10 mouse cellular contexts compared by ENCODE assay signal in genomic region chr4:97844899-97845298, GRCm38 (mm10).
DNase-seq lines count a peak whose midpoint lies in the region; ATAC-seq and TF ChIP-seq lines count a peak whose summit lies in the region.
"Had no signal": no experiment of that assay in that cellular context is flagged by ENCODE, and none has a peak within 500 bp of the region (broad histone marks: within the 10 kb centered on the region; RNA-seq: fewer than 3 reads in every experiment).

No protein-coding gene starts in this region.

- no peak overlapping the region for H3K9ac ChIP-seq in hindbrain, embryonic 11.5 days (ENCODE audit: low read depth, low read length)
- no peak overlapping the region for H3K9ac ChIP-seq in liver, embryonic 14.5 days (replicated peaks)
- H3K9ac ChIP-seq: liver, embryonic 13.5 days had no signal

- no peak overlapping the region for H3K27ac ChIP-seq in hindbrain, embryonic 11.5 days (ENCODE audit: low read depth, low read length)
- H3K27ac ChIP-seq in hindbrain, embryonic 10.5 days: no peak overlapping the region
- no peak overlapping the region for H3K27ac ChIP-seq in liver, embryonic 14.5 days
- H3K27ac ChIP-seq: liver, embryonic 13.5 days had no signal

- H3K9me3 ChIP-seq in hindbrain, embryonic 11.5 days (ENCODE audit: control insufficient read depth, low read length): no peaks in the 10 kb centered on the region
- no peaks in the 10 kb centered on the region for H3K9me3 ChIP-seq in hindbrain, embryonic 10.5 days
- H3K9me3 ChIP-seq in liver, embryonic 14.5 days (ENCODE audit: control insufficient read depth, low read length): no peaks in the 10 kb centered on the region
- H3K9me3 ChIP-seq: liver, embryonic 13.5 days had no signal

- TF ChIP-seq EP300 in liver, embryonic 14.5 days (IDR thresholded peaks at IDR 0.05; ENCODE audit: low read depth): no peak

- H3K4me1 ChIP-seq in hindbrain, embryonic 11.5 days (replicated peaks; ENCODE audit: control insufficient read depth, insufficient read depth, low read length): peaks cover 4% of the 10 kb centered on the region
- H3K4me1 ChIP-seq in hindbrain, embryonic 10.5 days (replicated peaks): peaks cover 40% of the 10 kb centered on the region
- peaks cover 0 to 13% of the 10 kb centered on the region in 2 experiments; a peak in 2 of 4 replicates for H3K4me1 ChIP-seq in liver, embryonic 14.5 days (replicated peaks; ENCODE audit: control insufficient read depth in 2 of 2, insufficient read depth in 2 of 2, low read length in 1 of 2)

- no peak for TF ChIP-seq POLR2A in brain, embryonic 14.5 days (IDR thresholded peaks at IDR 0.05; ENCODE audit: borderline replicate concordance, extremely low read depth, insufficient read depth, insufficient read length, poor library complexity, severe bottlenecking)

- no peak overlapping the region for H3K4me2 ChIP-seq in hindbrain, embryonic 11.5 days (replicated peaks; ENCODE audit: low read depth, low read length)
- peak overlapping the region; percentile 15; the same call in 1 of the 2 replicates for H3K4me2 ChIP-seq in liver, embryonic 14.5 days (ENCODE audit: low read depth)
- H3K4me2 ChIP-seq: liver, embryonic 13.5 days had no signal

- no peak for TF ChIP-seq CTCF in brain, embryonic 14.5 days (IDR thresholded peaks at IDR 0.05; ENCODE audit: borderline replicate concordance, extremely low read depth, insufficient read depth, insufficient read length)
- no peak for TF ChIP-seq CTCF in liver, embryonic 14.5 days (IDR thresholded peaks at IDR 0.05; ENCODE audit: low read depth)

- no peaks in the 10 kb centered on the region for H3K36me3 ChIP-seq in hindbrain, embryonic 11.5 days (ENCODE audit: control insufficient read depth, insufficient read depth, low read length)
- H3K36me3 ChIP-seq in hindbrain, embryonic 10.5 days: no peaks in the 10 kb centered on the region
- no peaks in the 10 kb centered on the region for H3K36me3 ChIP-seq in liver, embryonic 14.5 days (replicated peaks; ENCODE audit: control insufficient read depth, insufficient read depth, low read depth)
- H3K36me3 ChIP-seq: liver, embryonic 13.5 days had no signal

- no peak overlapping the region for H3K4me3 ChIP-seq in hindbrain, embryonic 11.5 days (ENCODE audit: low read depth, low read length)
- H3K4me3 ChIP-seq in hindbrain, embryonic 10.5 days: no peak overlapping the region
- H3K4me3 ChIP-seq in liver, embryonic 14.5 days (ENCODE audit: insufficient read depth in 1 of 2, low read depth in 2 of 2, low read length in 2 of 2): no peak overlapping the region
- H3K4me3 ChIP-seq: liver, embryonic 13.5 days had no signal

- no peaks in the 10 kb centered on the region for H3K27me3 ChIP-seq in hindbrain, embryonic 11.5 days (ENCODE audit: control insufficient read depth, insufficient read depth, low read length)
- H3K27me3 ChIP-seq in hindbrain, embryonic 10.5 days (ENCODE audit: insufficient read depth, poor library complexity, severe bottlenecking): peaks cover 19% of the 10 kb centered on the region
- H3K27me3 ChIP-seq in liver, embryonic 14.5 days (ENCODE audit: control insufficient read depth, insufficient read depth, low read length): no peaks in the 10 kb centered on the region
- H3K27me3 ChIP-seq: liver, embryonic 13.5 days had no signal

- ATAC-seq in hindbrain, embryonic 11.5 days (ENCODE audit: low FRiP score): no peak
- ATAC-seq in liver, embryonic 14.5 days (ENCODE audit: insufficient read depth): no peak

- DNase-seq in hindbrain, embryonic 11.5 days (ENCODE audit: low spot score): peak; percentile 22
- no peak for DNase-seq in hindbrain, embryonic 10.5 days (ENCODE audit: low spot score)
- peak; percentile 37 for DNase-seq in brain, embryonic 14.5 days (ENCODE audit: low read depth)
- peak; percentile 46 for DNase-seq in forelimb bud, embryonic 11.5 days (ENCODE audit: low read depth, low spot score)
- no peak for DNase-seq in liver, embryonic 14.5 days (ENCODE audit: low read depth in 3 of 3, low spot score in 3 of 3)
- DNase-seq in frontal cortex, adult 2 months (ENCODE audit: extremely low spot score in 1 of 2, low spot score in 1 of 2): no peak
- DNase-seq in layer of hippocampus, adult 11-12 months (ENCODE audit: low spot score): no peak
- no peak for DNase-seq in thymus, postnatal 0 days (ENCODE audit: low spot score)
- DNase-seq: cerebellum, postnatal 25 days; liver, embryonic 13.5 days had no signal

- 48% methylated on average over 6 of the region's 6 CpGs for WGBS in hindbrain, embryonic 11.5 days
- WGBS in hindbrain, embryonic 10.5 days: 40% methylated on average over 6 of the region's 6 CpGs
- 6% methylated on average over 6 of the region's 6 CpGs for WGBS in liver, embryonic 14.5 days (ENCODE audit: insufficient replicate concordance)

Comparison
In these comparisons a context has a peak if more than half of its experiments do, and no peak if none do; other contexts are left out.
1. DNase-seq: peak in hindbrain, embryonic 11.5 days (single experiment), brain, embryonic 14.5 days (single experiment) and forelimb bud, embryonic 11.5 days (single experiment); none in hindbrain, embryonic 10.5 days (single experiment), liver, embryonic 14.5 days (0 of 3), frontal cortex, adult 2 months (0 of 2), layer of hippocampus, adult 11-12 months (single experiment) and thymus, postnatal 0 days (single experiment).